Mouse (Mus musculus): Measurements from ENCODE around the gene Aurkb. TPM values are rescaled to one million over a fixed set of nuclear protein-coding genes. Genes with fewer than 3 reads are reported as not detected.

The Aurkb gene
- polyA plus RNA-seq, 1 experiment from 2014 or later = 29.6 TPM

DNA sequence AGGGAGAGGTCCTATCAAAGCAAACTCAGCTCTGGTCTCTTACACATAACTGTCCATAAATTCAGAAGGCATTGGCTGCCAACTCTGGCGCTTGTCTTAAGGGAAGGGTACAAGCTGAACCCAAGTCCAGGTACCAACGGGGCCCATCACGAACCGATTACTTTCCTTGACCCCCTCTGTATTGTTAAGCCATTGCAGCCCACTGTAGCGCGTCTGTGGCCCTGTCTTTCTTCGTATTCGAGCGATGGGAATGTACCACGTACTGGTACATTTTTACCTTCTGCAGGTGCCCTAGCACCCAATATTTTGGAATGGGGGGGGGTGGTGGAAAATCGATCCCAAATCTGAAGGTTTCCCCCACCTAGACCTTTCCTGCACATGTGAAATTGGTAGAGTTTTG, 26.8 kb downstream of the Aurkb start:
- H3K4me2 ChIP-seq (ENCODE audit: low read length) = peak overlapping the region; percentile 72
- no peaks in the 10 kb centered on the region for H3K9me3 ChIP-seq (ENCODE audit: control insufficient read depth, low read length)
- H3K27me3 ChIP-seq (ENCODE audit: control insufficient read depth, insufficient read depth, low read length) = no peaks in the 10 kb centered on the region
- H3K9ac ChIP-seq (replicated peaks; ENCODE audit: low read length) = peak overlapping the region; percentile 74
- peaks cover 20% of the 10 kb centered on the region for H3K4me1 ChIP-seq (ENCODE audit: control insufficient read depth, insufficient read depth, low read length)
- ATAC-seq (ENCODE audit: low FRiP score, low TSS enrichment) (no peak), DNase-seq (no peak)
- H3K36me3 ChIP-seq (ENCODE audit: control insufficient read depth, insufficient read depth, low read length) = no peaks in the 10 kb centered on the region
- H3K4me3 ChIP-seq (replicated peaks; ENCODE audit: low read depth, low read length) = peak overlapping the region; percentile 32
- H3K27ac ChIP-seq (replicated peaks; ENCODE audit: low read depth, low read length) = peak overlapping the region; percentile 95
- WGBS = 80% methylated on average over 11 of the region's 11 CpGs

DNA sequence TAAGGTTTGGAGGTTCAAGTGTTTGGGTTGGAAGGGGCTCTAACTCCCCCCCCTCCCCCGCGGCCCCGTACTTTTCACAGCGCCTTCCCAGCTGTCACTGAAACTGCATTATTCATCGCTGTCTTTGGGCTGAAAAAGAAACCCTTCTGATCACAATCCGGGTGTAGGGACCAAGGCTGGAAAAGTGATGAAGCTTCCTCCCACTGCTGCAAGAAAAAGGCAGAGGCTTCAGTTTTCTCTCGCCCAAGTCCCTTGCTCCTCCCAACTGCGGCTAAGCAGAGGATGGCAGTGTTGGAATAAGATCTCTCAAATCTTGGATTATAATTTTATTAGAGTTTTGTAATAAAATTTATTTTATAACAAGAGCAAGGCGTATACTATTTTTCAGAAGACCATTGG, 27.2 kb downstream of the Aurkb start:
- no peaks in the 10 kb centered on the region for H3K9me3 ChIP-seq (ENCODE audit: control insufficient read depth, low read length)
- peaks cover 20% of the 10 kb centered on the region for H3K4me1 ChIP-seq (ENCODE audit: control insufficient read depth, insufficient read depth, low read length)
- no peak for DNase-seq
- peak overlapping the region; percentile 74 for H3K9ac ChIP-seq (replicated peaks; ENCODE audit: low read length)
- peak overlapping the region; percentile 32 for H3K4me3 ChIP-seq (replicated peaks; ENCODE audit: low read depth, low read length)
- no peak for ATAC-seq (ENCODE audit: low FRiP score, low TSS enrichment)
- H3K27me3 ChIP-seq (ENCODE audit: control insufficient read depth, insufficient read depth, low read length) = no peaks in the 10 kb centered on the region
- 10% methylated on average over 9 of the region's 9 CpGs for WGBS
- no peaks in the 10 kb centered on the region for H3K36me3 ChIP-seq (ENCODE audit: control insufficient read depth, insufficient read depth, low read length)
- H3K27ac ChIP-seq (replicated peaks; ENCODE audit: low read depth, low read length) = peak overlapping the region; percentile 95
- H3K4me2 ChIP-seq (ENCODE audit: low read length) = peak overlapping the region; percentile 72

DNA sequence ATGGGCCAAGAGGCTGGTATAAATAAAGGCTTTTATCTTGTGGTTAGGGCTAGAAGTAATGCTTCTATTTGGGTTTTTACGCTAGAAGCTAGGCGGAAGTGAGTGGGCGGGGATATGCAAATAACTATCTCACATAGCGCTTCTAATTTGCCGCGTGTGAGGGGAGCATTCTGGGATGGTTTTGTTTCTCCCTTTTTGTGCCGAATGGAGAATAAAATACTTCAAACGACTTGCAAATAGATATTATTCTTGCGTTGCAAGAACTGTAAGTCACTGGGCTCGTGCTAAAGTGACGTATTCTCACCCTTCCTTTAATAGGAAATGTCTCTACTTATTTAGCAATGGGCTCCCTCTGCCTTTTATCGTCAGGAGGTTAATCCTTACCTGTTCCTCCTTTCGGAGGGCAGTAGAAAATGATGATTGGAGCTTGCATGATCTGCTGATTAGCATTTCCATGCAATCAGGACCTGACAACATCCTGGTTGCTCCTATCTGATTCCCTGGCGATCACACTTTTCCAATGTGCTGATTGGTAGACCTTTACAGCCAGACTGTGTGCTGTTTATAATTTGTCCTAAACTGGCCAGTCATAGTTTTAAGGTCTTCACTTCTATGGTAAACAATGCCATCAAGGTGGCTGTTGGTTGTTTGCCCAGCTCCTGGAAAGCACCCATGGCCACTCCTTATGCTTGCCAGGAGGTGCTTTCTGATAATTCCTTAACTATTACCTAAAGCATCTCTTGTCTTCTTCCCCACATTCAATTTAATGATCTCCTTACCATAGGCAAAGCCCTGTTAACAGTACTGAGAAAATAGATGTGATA, 27.8 kb downstream of the Aurkb start:
- Histone ChIP-seq H3K27ac (replicated peaks; ENCODE audit: low read depth, low read length) (peak overlapping the region; percentile 95), H3K27me3 (ENCODE audit: control insufficient read depth, insufficient read depth, low read length) (no peaks in the 10 kb centered on the region), H3K4me2 (ENCODE audit: low read length) (peak overlapping the region; percentile 72), H3K9ac (replicated peaks; ENCODE audit: low read length) (peak overlapping the region; percentile 74), H3K4me3 (replicated peaks; ENCODE audit: low read depth, low read length) (peak overlapping the region; percentile 32), H3K36me3 (ENCODE audit: control insufficient read depth, insufficient read depth, low read length) (no peaks in the 10 kb centered on the region), H3K9me3 (ENCODE audit: control insufficient read depth, low read length) (no peaks in the 10 kb centered on the region), H3K4me1 (ENCODE audit: control insufficient read depth, insufficient read depth, low read length) (peaks cover 20% of the 10 kb centered on the region)
- under 1% methylated on average over 14 of the region's 14 CpGs for WGBS
- ATAC-seq (ENCODE audit: low FRiP score, low TSS enrichment) (peak; percentile 76; the same call in 1 of the 2 replicates), DNase-seq (peak; percentile 97)

DNA sequence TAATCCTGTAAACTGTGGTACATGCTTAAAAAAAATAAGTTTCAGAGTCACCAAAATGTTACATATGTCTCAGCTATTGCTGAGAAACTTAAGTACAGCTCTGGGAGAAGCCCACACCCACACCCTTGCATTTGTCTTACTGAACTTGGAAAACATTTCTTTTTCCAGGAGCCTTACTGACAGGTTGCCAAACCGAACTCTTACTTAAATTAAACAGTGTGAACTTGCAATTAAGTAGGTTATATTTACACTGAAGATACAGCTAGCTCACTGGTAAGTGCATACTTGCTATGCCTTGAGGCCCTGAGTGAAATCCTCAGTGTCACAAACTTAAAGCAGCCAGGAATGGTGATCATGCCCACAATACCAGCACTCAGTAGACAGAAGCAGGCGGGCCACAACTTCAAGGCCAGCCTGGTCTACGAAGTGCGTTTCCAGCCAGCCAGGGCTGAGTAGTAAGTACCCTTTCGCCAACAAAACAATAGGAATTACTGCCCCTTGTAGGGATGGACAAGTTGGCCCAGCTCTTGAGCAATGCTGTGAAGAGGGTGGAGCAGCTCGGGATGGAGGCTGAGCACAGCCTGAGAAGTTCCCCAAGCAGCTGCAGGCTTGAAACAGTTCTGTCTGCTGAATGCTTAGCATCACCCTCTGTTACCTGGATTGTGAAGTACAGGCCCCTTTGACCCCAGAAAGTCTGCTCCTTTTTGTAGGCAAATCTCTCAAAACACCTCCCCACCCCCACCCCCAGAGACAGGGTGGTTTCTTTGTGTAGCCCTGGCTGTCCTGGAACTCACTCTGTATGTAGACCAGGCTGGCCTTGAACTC, 28.7 kb downstream of the Aurkb start:
- Histone ChIP-seq H3K9me3 (ENCODE audit: control insufficient read depth, low read length) (no peaks in the 10 kb centered on the region), H3K4me2 (ENCODE audit: low read length) (peak overlapping the region; percentile 72), H3K9ac (replicated peaks; ENCODE audit: low read length) (no peak overlapping the region; the same call in 1 of the 2 replicates), H3K27me3 (ENCODE audit: control insufficient read depth, insufficient read depth, low read length) (no peaks in the 10 kb centered on the region), H3K36me3 (ENCODE audit: control insufficient read depth, insufficient read depth, low read length) (no peaks in the 10 kb centered on the region), H3K4me3 (replicated peaks; ENCODE audit: low read depth, low read length) (no peak overlapping the region; the same call in 1 of the 2 replicates), H3K4me1 (ENCODE audit: control insufficient read depth, insufficient read depth, low read length) (peaks cover 20% of the 10 kb centered on the region), H3K27ac (replicated peaks; ENCODE audit: low read depth, low read length) (peak overlapping the region; percentile 95)
- WGBS = 42% methylated on average over 6 of the region's 6 CpGs
- ATAC-seq (ENCODE audit: low FRiP score, low TSS enrichment) = no peak
- DNase-seq = no peak

DNA sequence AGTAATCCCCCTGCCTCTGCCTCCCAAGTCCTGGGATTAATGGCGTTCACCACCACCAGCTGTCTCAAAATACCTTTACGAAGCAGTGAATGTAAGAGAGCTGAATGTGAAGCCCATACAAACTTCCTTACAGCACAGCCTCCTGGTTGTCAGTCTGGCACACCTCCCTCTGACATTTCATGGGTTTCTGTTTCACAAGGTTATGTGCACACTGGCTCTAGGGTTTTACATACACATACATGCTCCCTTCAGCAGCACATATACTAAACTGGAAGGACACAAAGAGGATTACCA, 29.3 kb downstream of the Aurkb start:
- H3K36me3 ChIP-seq (ENCODE audit: control insufficient read depth, insufficient read depth, low read length) = no peaks in the 10 kb centered on the region
- H3K27ac ChIP-seq (replicated peaks; ENCODE audit: low read depth, low read length) = 0 out of 2 replicates have a peak overlapping the region, but pooled peaks have one; percentile 95
- no peak overlapping the region for H3K9ac ChIP-seq (replicated peaks; ENCODE audit: low read length)
- peaks cover 20% of the 10 kb centered on the region for H3K4me1 ChIP-seq (ENCODE audit: control insufficient read depth, insufficient read depth, low read length)
- no peaks in the 10 kb centered on the region for H3K27me3 ChIP-seq (ENCODE audit: control insufficient read depth, insufficient read depth, low read length)
- no peak for DNase-seq
- no peak for ATAC-seq (ENCODE audit: low FRiP score, low TSS enrichment)
- H3K9me3 ChIP-seq (ENCODE audit: control insufficient read depth, low read length) = no peaks in the 10 kb centered on the region
- WGBS = 47% methylated on average over 2 of the region's 2 CpGs
- no peak overlapping the region for H3K4me3 ChIP-seq (replicated peaks; ENCODE audit: low read depth, low read length)
- no peak overlapping the region for H3K4me2 ChIP-seq (ENCODE audit: low read length)

DNA sequence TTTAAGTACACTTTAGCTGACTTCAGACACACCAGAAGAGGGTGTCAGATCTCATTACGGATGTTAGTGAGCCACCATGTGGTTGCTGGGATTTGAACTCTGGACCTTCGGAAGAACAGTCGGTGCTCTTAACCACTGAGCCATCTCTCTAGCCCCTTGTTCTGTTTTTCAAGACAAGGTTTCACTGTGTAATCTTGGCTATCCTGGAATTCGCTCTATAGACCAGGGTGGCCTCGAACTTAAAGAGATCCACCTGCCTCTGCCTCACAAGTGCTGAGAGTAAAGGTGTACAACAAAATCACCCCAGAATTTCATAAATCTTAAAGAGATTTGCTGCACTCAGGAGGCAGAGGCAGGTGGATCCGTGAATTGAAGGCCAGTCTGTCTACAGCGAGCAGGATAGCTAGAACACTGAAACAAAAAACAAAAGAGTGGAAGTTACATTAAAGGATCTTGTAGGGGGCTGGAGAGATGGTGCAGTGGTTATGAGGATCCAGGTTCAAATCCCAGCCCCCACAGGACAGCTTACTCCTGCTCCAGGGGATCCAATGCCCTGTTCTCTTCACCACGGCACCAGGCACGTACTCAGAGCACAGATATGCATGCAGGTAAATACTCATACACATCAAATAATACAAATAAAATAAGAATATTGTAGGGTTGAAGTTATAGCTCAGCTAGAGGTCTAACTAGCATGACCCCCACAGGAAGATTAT, 30.5 kb downstream of the Aurkb start:
- DNase-seq (no peak), ATAC-seq (ENCODE audit: low FRiP score, low TSS enrichment) (no peak)
- Histone ChIP-seq H3K36me3 (ENCODE audit: control insufficient read depth, insufficient read depth, low read length) (no peaks in the 10 kb centered on the region), H3K9ac (replicated peaks; ENCODE audit: low read length) (no peak overlapping the region), H3K4me2 (ENCODE audit: low read length) (no peak overlapping the region), H3K27ac (replicated peaks; ENCODE audit: low read depth, low read length) (no peak overlapping the region), H3K4me3 (replicated peaks; ENCODE audit: low read depth, low read length) (no peak overlapping the region), H3K27me3 (ENCODE audit: control insufficient read depth, insufficient read depth, low read length) (no peaks in the 10 kb centered on the region), H3K4me1 (ENCODE audit: control insufficient read depth, insufficient read depth, low read length) (peaks cover 16% of the 10 kb centered on the region), H3K9me3 (ENCODE audit: control insufficient read depth, low read length) (no peaks in the 10 kb centered on the region)
- 51% methylated on average over 8 of the region's 9 CpGs for WGBS

DNA sequence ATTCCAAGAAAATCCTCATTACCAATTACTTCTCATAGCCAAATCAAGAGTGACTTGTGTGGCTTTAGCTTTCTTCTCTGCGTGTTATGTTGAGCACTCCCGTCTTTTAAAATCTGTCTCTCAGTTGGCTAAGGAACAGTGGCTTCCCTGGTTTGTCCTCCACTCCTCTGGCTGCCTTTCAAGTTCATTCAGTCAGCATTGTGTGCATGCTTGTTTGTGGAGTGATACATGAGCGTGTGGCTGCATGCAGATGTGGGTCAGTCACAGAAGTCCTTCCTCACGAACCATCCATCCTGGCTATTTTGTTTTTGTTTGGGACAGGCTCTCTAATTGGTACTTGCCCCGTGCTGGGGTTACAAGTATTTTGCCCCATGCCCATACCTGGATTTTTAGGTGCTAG, 31.1 kb downstream of the Aurkb start:
- no peaks in the 10 kb centered on the region for H3K36me3 ChIP-seq (ENCODE audit: control insufficient read depth, insufficient read depth, low read length)
- DNase-seq = no peak

DNA sequence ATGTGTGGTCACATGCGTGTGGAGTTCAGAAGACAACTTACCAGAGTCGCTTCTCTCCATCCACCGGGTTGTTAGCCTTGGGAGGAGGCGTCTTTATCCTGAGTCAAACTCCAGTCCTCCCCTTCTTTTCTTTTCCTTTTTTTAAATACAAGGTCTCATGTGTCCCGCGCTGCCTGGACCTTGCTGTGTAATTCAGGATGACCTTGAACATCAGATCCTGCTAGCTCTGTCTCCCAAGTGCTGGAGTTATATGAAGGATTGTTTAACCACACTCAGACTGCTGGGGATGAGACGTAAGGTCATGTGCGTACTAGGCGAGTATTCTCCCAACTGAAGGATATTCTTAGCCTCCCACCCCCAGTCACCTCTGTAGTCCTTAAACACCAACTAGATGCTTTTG, 31.9 kb downstream of the Aurkb start:
- H3K27ac ChIP-seq (replicated peaks; ENCODE audit: low read depth, low read length) = no peak overlapping the region
- no peak for ATAC-seq (ENCODE audit: low FRiP score, low TSS enrichment)
- H3K9me3 ChIP-seq (ENCODE audit: control insufficient read depth, low read length) = no peaks in the 10 kb centered on the region
- no peak overlapping the region for H3K4me2 ChIP-seq (ENCODE audit: low read length)
- no peak overlapping the region for H3K4me3 ChIP-seq (replicated peaks; ENCODE audit: low read depth, low read length)
- H3K36me3 ChIP-seq (ENCODE audit: control insufficient read depth, insufficient read depth, low read length) = no peaks in the 10 kb centered on the region
- H3K9ac ChIP-seq (replicated peaks; ENCODE audit: low read length) = no peak overlapping the region
- H3K27me3 ChIP-seq (ENCODE audit: control insufficient read depth, insufficient read depth, low read length) = no peaks in the 10 kb centered on the region
- peaks cover 4% of the 10 kb centered on the region for H3K4me1 ChIP-seq (ENCODE audit: control insufficient read depth, insufficient read depth, low read length)
- WGBS = 83% methylated on average over 9 of the region's 9 CpGs
- no peak for DNase-seq

More for the DNA sequence above, 31.1 kb downstream of the Aurkb start:
- Histone ChIP-seq H3K9me3 (ENCODE audit: control insufficient read depth, low read length) (no peaks in the 10 kb centered on the region), H3K4me1 (ENCODE audit: control insufficient read depth, insufficient read depth, low read length) (peaks cover 10% of the 10 kb centered on the region), H3K27me3 (ENCODE audit: control insufficient read depth, insufficient read depth, low read length) (no peaks in the 10 kb centered on the region), H3K27ac (replicated peaks; ENCODE audit: low read depth, low read length) (no peak overlapping the region), H3K9ac (replicated peaks; ENCODE audit: low read length) (no peak overlapping the region), H3K4me3 (replicated peaks; ENCODE audit: low read depth, low read length) (no peak overlapping the region), H3K4me2 (ENCODE audit: low read length) (no peak overlapping the region)
- ATAC-seq (ENCODE audit: low FRiP score, low TSS enrichment) = no peak
- WGBS = 72% methylated on average over 5 of the region's 5 CpGs
